Mouse (Mus musculus) kidney, adult 2 months (tissue): ENCODE measurements around the gene Trim24. TPM values are rescaled to one million over a fixed set of nuclear protein-coding genes. Genes with fewer than 3 reads are reported as not detected.

ENCODE experiments used
- DNase-seq: peaks from one replicate; pipeline ENCODE4 v3.0.0; 2021
- H3K27ac ChIP-seq: fragments of 200-500 bp; 2 replicates; pipeline ENCODE4 v1.5.1; 2012; ENCODE audit warnings: low read depth, low read length, control low read depth, inconsistent platforms; ENCODE audit not compliant: insufficient read depth
- H3K27me3 ChIP-seq: fragments of 200-500 bp; replicated peaks from 2 replicates; pipeline ENCODE4 v1.6.1; 2012; ENCODE audit warnings: mild to moderate bottlenecking, moderate library complexity, low read length, inconsistent platforms; ENCODE audit not compliant: control insufficient read depth, insufficient read depth
- H3K36me3 ChIP-seq: fragments of 200-500 bp; 2 replicates; pipeline ENCODE4 v1.6.1; 2012; ENCODE audit warnings: mild to moderate bottlenecking, moderate library complexity, low read length, inconsistent platforms; ENCODE audit not compliant: control insufficient read depth, insufficient read depth
- H3K4me1 ChIP-seq: fragments of 200-500 bp; 2 replicates; pipeline ENCODE4 v1.6.1; 2011; ENCODE audit warnings: low read length; ENCODE audit not compliant: control insufficient read depth, insufficient read depth
- H3K4me3 ChIP-seq: fragments of 200-500 bp; 2 replicates; pipeline ENCODE4 v1.5.1; 2011; ENCODE audit warnings: mild to moderate bottlenecking, low read depth, low read length, control low read depth; ENCODE audit not compliant: insufficient read depth
- CTCF ChIP-seq: fragments of 200-500 bp; conservative IDR thresholded peaks from 2 replicates; pipeline ENCODE4 v1.5.1; 2011; ENCODE audit warnings: low read depth, mild to moderate bottlenecking, control low read depth, low read length, moderate library complexity, mixed read lengths; ENCODE audit not compliant: insufficient read depth, insufficient read length
- POLR2A ChIP-seq: fragments of 200-500 bp; IDR thresholded peaks from one replicate; pipeline ENCODE4 v1.6.1; 2011; ENCODE audit warnings: low read depth, low read length, control low read depth
- WGBS: fragments of 180-500 bp; shearing (Covaris S2); methylation state at CpG from one replicate; pipeline ENCODE4 v1.1.7; 2018; 5-methylcytosine and 5-hydroxymethylcytosine counted together
- polyA plus RNA-seq: library from polyadenylated mRNA; depleted of rRNA; stranded (reverse); fragments of >200 nt; gene quantifications from 2 replicates; pipeline ENCODE4 v1.2.3, GENCODE M21; 2012; rRNA removed

Gene Trim24
- polyA plus RNA-seq, 1 experiment = 14.1 TPM

GRCm38 (mm10) chr6:37967386-37967785 is 96.8 kb downstream of the Trim24 start:
- no peaks in the 10 kb centered on the region; the same call in none of the 2 replicates for H3K36me3 ChIP-seq
- 88% methylated on average over 4 of the region's 4 CpGs for WGBS
- DNase-seq = no peak

GRCm38 (mm10) chr6:38007459-38007858 is 136.8 kb downstream of the Trim24 start:
- no peak overlapping the region for H3K27ac ChIP-seq
- WGBS = 7% methylated on average over 6 of the region's 6 CpGs
- H3K4me3 ChIP-seq = no peak overlapping the region
- peak; percentile 61 for DNase-seq
- H3K4me1 ChIP-seq = no peaks in the 10 kb centered on the region
- no peaks in the 10 kb centered on the region; the same call in 1 of the 2 replicates for H3K36me3 ChIP-seq
- TF ChIP-seq POLR2A (no peak), CTCF (peak; percentile 75)
- H3K27me3 ChIP-seq = no peaks in the 10 kb centered on the region

More at GRCm38 (mm10) chr6:37967386-37967785, 96.8 kb downstream of the Trim24 start:
- Histone ChIP-seq H3K4me1 (no peaks in the 10 kb centered on the region), H3K4me3 (no peak overlapping the region), H3K27me3 (no peaks in the 10 kb centered on the region), H3K27ac (no peak overlapping the region)
- TF ChIP-seq CTCF = no peak
- no peak for TF ChIP-seq POLR2A

- H3K36me3 ChIP-seq = peaks cover 2% of the 10 kb centered on the region; the same call in 1 of the 2 replicates
- no peak overlapping the region for H3K4me3 ChIP-seq
- TF ChIP-seq POLR2A (no peak), CTCF (no peak)
- DNase-seq = no peak
- no peak overlapping the region for H3K27ac ChIP-seq
- no peaks in the 10 kb centered on the region for H3K4me1 ChIP-seq
- 96% methylated on average over 2 of the region's 2 CpGs for WGBS
- H3K27me3 ChIP-seq = no peaks in the 10 kb centered on the region
Measured at GRCm38 (mm10) chr6:38012829-38013228, 142.2 kb downstream of the Trim24 start.

Other genes starting within 250 kb of the Trim24 start
- gene Svopl, start 176.2 kb downstream of the Trim24 start, polyA plus RNA-seq = 13.5 and 14.3 TPM in 2 replicates
- gene Tmem213, start 238.4 kb downstream of the Trim24 start, polyA plus RNA-seq = 240 and 279 TPM in 2 replicates